Mouse (Mus musculus) brain, embryonic 14.5 days (tissue): Measurements from ENCODE around the gene Rps12. TPM values are rescaled to one million over a fixed set of nuclear protein-coding genes. Genes with fewer than 3 reads are reported as not detected.

Source experiments
- DNase-seq: peaks from one replicate; pipeline ENCODE4 v3.0.0-alpha.2; 2011; ENCODE audit warnings: low read depth
- CTCF ChIP-seq: fragments of 200-500 bp; IDR thresholded peaks from 2 replicates; pipeline ENCODE4 v1.5.1; 2012; ENCODE audit warnings: inconsistent platforms, mild to moderate bottlenecking, moderate library complexity, borderline replicate concordance; ENCODE audit not compliant: insufficient read depth, insufficient read length; ENCODE audit errors: extremely low read depth
- POLR2A ChIP-seq: fragments of 200-500 bp; IDR thresholded peaks from 2 replicates; pipeline ENCODE4 v1.6.1; 2012; ENCODE audit warnings: mild to moderate bottlenecking, inconsistent platforms, borderline replicate concordance; ENCODE audit not compliant: poor library complexity, insufficient read depth, insufficient read length, severe bottlenecking; ENCODE audit errors: extremely low read depth
- polyA plus RNA-seq: library from polyadenylated mRNA; depleted of rRNA; stranded (reverse); fragments of >200 nt; gene quantifications from 2 replicates; pipeline ENCODE4 v1.2.3, GENCODE M21; 2012; rRNA removed

Gene Rps12
- 2,858 and 3,479 TPM in 2 replicates for polyA plus RNA-seq

GRCm38 (mm10) chr10:23787062-23787821, at the start of gene Rps12:
Gene Rps12, minus strand, starts transcription at chr10:23787275.
- DNase-seq, result peak; percentile 100
- peak; percentile 94; the same call in 1 of the 2 replicates for TF ChIP-seq POLR2A
- TF ChIP-seq CTCF, result no peak

GRCm38 (mm10) chr10:23836003-23836964, 49.2 kb upstream of the Rps12 start:
- TF ChIP-seq POLR2A, result no peak
- no peak for TF ChIP-seq CTCF

GRCm38 (mm10) chr10:23826516-23826915, 39.4 kb upstream of the Rps12 start:
- TF ChIP-seq POLR2A, result no peak

More at GRCm38 (mm10) chr10:23836003-23836964, 49.2 kb upstream of the Rps12 start:
- no peak for DNase-seq

GRCm38 (mm10) chr10:23816241-23816640, 29.2 kb upstream of the Rps12 start:
- no peak for TF ChIP-seq CTCF
- no peak for TF ChIP-seq POLR2A
- DNase-seq, result no peak

More at GRCm38 (mm10) chr10:23826516-23826915, 39.4 kb upstream of the Rps12 start:
- DNase-seq, result no peak

GRCm38 (mm10) chr10:23815168-23815567, 28.1 kb upstream of the Rps12 start:
- DNase-seq, result peak; percentile 87
- TF ChIP-seq CTCF, result peak; percentile 73; the same call in 1 of the 2 replicates
- TF ChIP-seq POLR2A, result no peak

GRCm38 (mm10) chr10:23812852-23813766, 26.0 kb upstream of the Rps12 start:
- peak; percentile 72 for DNase-seq
- TF ChIP-seq POLR2A, result no peak
- TF ChIP-seq CTCF, result no peak

- no peak for DNase-seq
- TF ChIP-seq POLR2A, result no peak
- no peak for TF ChIP-seq CTCF
Measured at GRCm38 (mm10) chr10:23812438-23812759, 25.3 kb upstream of the Rps12 start.

GRCm38 (mm10) chr10:23811635-23812437, 24.8 kb upstream of the Rps12 start:
- peak; percentile 72; the same call in 1 of the 2 replicates for TF ChIP-seq CTCF
- no peak for TF ChIP-seq POLR2A
- peak; percentile 83 for DNase-seq

- no peak for DNase-seq
- no peak for TF ChIP-seq CTCF
- TF ChIP-seq POLR2A, result no peak
Measured at GRCm38 (mm10) chr10:23806201-23806600, 19.1 kb upstream of the Rps12 start.

- TF ChIP-seq POLR2A (no peak), CTCF (no peak)
- no peak for DNase-seq
Measured at GRCm38 (mm10) chr10:23804665-23805064, 17.6 kb upstream of the Rps12 start.
